Mouse (Mus musculus) E14TG2a.4 (cell line): Measurements from ENCODE around the gene Gstm5.

Experiments used
- CTCF ChIP-seq: conservative IDR thresholded peaks from 2 replicates; pipeline ENCODE4 v1.5.1; 2014; ENCODE audit warnings: low read length
- NANOG ChIP-seq: IDR thresholded peaks from 2 replicates; pipeline ENCODE4 v1.6.1; 2014; ENCODE audit warnings: borderline replicate concordance, low read length, mixed read lengths
- POU5F1 ChIP-seq: IDR thresholded peaks from 2 replicates; pipeline ENCODE4 v1.6.1; 2014; ENCODE audit warnings: low read length, borderline replicate concordance

DNA sequence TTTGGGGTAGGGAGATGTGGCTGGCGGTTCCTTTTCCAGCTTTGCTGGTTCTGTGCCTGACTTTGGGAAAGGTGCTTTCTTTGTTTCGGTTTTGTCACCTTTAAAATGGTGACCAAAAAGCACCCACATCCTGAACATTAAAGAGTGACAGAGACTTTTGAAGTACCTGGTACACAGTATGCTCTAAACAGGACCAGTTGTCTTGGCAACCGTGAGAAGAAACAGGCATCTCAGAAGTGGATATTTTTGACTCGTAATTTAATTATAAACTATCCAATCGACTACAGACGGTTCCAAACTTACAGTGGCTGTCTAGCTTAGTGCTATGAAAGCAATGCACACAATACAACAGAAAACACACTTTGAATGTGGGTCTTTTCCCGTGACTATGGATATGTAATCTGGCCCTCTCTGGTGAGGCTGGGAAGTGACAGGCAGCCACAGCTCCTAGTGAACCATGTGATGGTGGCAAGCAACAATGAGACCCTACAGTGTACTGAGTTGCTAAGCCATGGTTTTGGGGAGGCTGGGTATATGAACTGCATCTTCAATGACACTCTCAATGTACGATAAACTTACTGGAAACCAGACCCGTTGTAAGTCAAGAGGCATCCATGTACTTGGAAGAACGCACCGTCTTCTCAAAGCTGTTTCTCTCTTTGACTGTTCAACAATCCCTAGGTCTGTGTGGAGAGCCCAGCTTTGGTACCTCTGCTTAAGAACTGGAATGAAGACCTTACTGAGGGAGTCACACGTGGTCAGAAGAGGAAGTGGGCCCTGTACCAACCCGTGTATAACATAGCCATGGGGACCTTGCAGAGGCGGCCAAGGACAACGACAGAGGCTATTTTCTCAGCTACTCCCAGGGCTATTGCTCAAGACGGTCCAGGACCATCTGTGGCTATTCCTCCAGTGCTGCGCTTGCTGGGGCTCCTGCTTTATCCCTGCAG, 42.1 kb upstream of the Gstm5 start:
- TF ChIP-seq CTCF = no peak
- TF ChIP-seq POU5F1 = no peak
- TF ChIP-seq NANOG = no peak
